Mouse (Mus musculus): ENCODE measurements around the gene Slc5a4b. TPM values are rescaled to one million over a fixed set of nuclear protein-coding genes. Genes with fewer than 3 reads are reported as not detected.

Gene Slc5a4b
- polyA plus RNA-seq, 1 experiment from 2014 or later, result 1.7 TPM

DNA sequence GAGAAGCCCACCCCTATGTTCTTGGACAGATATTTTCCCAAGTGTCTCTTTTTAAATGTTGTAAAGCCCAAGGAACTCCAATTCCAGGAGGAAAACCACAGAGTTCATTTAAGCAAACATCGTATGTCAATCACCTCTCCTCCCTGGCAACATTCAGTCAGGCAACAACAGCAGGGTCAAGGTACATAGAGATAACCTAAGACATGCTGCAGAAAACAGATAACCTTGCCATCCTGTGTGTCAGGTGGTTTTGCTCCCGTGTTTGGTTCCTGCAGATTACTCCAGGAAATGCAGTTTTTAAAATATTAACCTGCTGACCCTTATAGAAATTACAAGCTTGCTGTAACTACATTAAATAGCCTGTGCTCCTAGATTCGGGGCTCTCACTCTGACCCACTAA, 89.0 kb downstream of the Slc5a4b start:
- Histone ChIP-seq H3K27ac (ENCODE audit: low read depth, low read length) (peak overlapping the region; percentile 60; the same call in 1 of the 2 replicates), H3K4me1 (replicated peaks; ENCODE audit: control insufficient read depth, insufficient read depth, low read length) (0 out of 2 replicates have a peak, but pooled peaks cover 5% of the 10 kb centered on the region), H3K4me3 (ENCODE audit: low read depth, low read length) (no peak overlapping the region), H3K36me3 (ENCODE audit: control insufficient read depth, insufficient read depth) (no peaks in the 10 kb centered on the region), H3K9me3 (ENCODE audit: control insufficient read depth) (0 out of 2 replicates have a peak, but pooled peaks cover 2% of the 10 kb centered on the region), H3K27me3 (replicated peaks; ENCODE audit: control insufficient read depth, insufficient read depth, low read length) (no peaks in the 10 kb centered on the region), H3K4me2 (replicated peaks; ENCODE audit: low read depth) (no peak overlapping the region), H3K9ac (ENCODE audit: low read depth, low read length) (no peak overlapping the region)
- WGBS, result 12% methylated on average over 3 of the region's 3 CpGs
- peak; percentile 93 for ATAC-seq
- TF ChIP-seq CTCF (IDR thresholded peaks at IDR 0.05; ENCODE audit: low read depth), result no peak

- WGBS, result 89% methylated on average over 3 of the region's 3 CpGs
- no peak for ATAC-seq
- TF ChIP-seq CTCF (IDR thresholded peaks at IDR 0.05; ENCODE audit: low read depth), result no peak
- Histone ChIP-seq H3K4me2 (replicated peaks; ENCODE audit: low read depth) (no peak overlapping the region), H3K27me3 (replicated peaks; ENCODE audit: control insufficient read depth, insufficient read depth, low read length) (no peaks in the 10 kb centered on the region), H3K9me3 (ENCODE audit: control insufficient read depth) (no peaks in the 10 kb centered on the region), H3K4me1 (replicated peaks; ENCODE audit: control insufficient read depth, insufficient read depth, low read length) (no peaks in the 10 kb centered on the region), H3K9ac (ENCODE audit: low read depth, low read length) (no peak overlapping the region), H3K36me3 (ENCODE audit: control insufficient read depth, insufficient read depth) (no peaks in the 10 kb centered on the region), H3K4me3 (ENCODE audit: low read depth, low read length) (no peak overlapping the region), H3K27ac (ENCODE audit: low read depth, low read length) (no peak overlapping the region)
Measured at GRCm38 (mm10) chr10:76016886-76017285, 93.9 kb downstream of the Slc5a4b start.

DNA sequence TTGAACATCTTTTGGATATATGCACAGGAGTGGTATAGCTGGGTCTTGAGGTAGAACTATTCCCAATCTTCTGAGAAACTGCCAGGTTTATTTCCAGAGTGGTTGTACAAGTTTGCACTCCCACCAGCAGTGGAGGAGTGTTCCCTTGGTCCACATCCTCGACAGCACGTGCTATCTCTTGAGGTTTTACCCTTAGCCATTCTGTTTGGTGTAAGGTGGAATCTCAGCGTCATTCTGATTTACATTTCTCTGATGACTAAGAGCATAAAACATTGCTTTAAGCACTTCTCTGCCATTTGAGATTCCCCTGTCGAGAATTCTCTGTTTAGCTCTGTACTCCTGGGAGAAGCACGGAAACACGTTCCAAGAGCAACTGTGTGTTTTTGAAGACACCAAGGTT, 97.8 kb downstream of the Slc5a4b start:
- H3K4me2 ChIP-seq (replicated peaks; ENCODE audit: low read depth), result no peak overlapping the region
- 64% methylated on average over 6 of the region's 6 CpGs for WGBS

DNA sequence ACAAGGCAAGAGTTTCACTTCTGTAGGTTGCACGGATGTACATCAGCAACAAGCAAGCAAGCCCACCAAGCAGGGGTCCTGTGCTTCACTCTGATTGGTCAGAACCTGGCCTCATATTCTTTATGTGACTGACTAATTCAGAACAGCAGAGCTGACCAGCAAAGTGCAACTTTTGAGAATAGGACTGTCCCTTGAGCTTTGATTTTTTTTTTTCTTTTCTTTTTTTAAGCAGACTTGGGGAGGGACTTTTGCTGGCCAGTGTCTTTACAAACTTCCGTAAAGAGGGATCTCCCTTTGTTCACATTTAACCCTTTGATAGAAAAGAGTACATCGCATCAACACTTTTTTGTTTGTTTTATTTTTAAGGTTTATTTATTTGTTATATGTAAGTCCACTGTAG, 100.9 kb downstream of the Slc5a4b start:
- H3K27me3 ChIP-seq (replicated peaks; ENCODE audit: control insufficient read depth, insufficient read depth, low read length), result no peaks in the 10 kb centered on the region
- TF ChIP-seq CTCF (IDR thresholded peaks at IDR 0.05; ENCODE audit: low read depth), result no peak
- H3K27ac ChIP-seq (ENCODE audit: low read depth, low read length), result no peak overlapping the region
- no peaks in the 10 kb centered on the region for H3K36me3 ChIP-seq (ENCODE audit: control insufficient read depth, insufficient read depth)
- no peaks in the 10 kb centered on the region for H3K9me3 ChIP-seq (ENCODE audit: control insufficient read depth)
- no peaks in the 10 kb centered on the region for H3K4me1 ChIP-seq (replicated peaks; ENCODE audit: control insufficient read depth, insufficient read depth, low read length)
- 72% methylated on average over 3 of the region's 3 CpGs for WGBS
- no peak overlapping the region for H3K4me3 ChIP-seq (ENCODE audit: low read depth, low read length)
- H3K4me2 ChIP-seq (replicated peaks; ENCODE audit: low read depth), result no peak overlapping the region
- ATAC-seq, result no peak
- no peak overlapping the region for H3K9ac ChIP-seq (ENCODE audit: low read depth, low read length)

More for the DNA sequence above, 97.8 kb downstream of the Slc5a4b start:
- no peak overlapping the region for H3K9ac ChIP-seq (ENCODE audit: low read depth, low read length)
- ATAC-seq, result no peak
- no peaks in the 10 kb centered on the region for H3K9me3 ChIP-seq (ENCODE audit: control insufficient read depth)
- no peak overlapping the region for H3K27ac ChIP-seq (ENCODE audit: low read depth, low read length)
- H3K27me3 ChIP-seq (replicated peaks; ENCODE audit: control insufficient read depth, insufficient read depth, low read length), result no peaks in the 10 kb centered on the region
- no peak for TF ChIP-seq CTCF (IDR thresholded peaks at IDR 0.05; ENCODE audit: low read depth)
- no peaks in the 10 kb centered on the region for H3K36me3 ChIP-seq (ENCODE audit: control insufficient read depth, insufficient read depth)
- no peaks in the 10 kb centered on the region for H3K4me1 ChIP-seq (replicated peaks; ENCODE audit: control insufficient read depth, insufficient read depth, low read length)
- no peak overlapping the region for H3K4me3 ChIP-seq (ENCODE audit: low read depth, low read length)

Small RNAs within 50 kb of the gene (microRNA-seq; reads per million reads assigned to microRNA genes)
- not detected for gene Mir6409

Other genes starting within 250 kb of the Slc5a4b start
- gene Derl3, start 217.5 kb downstream of the Slc5a4b start, polyA plus RNA-seq (2015; fragmentation: Nextera tagmentation; extraction: Ambion mirVana), result 2.8 and 3.7 TPM in 2 replicates
- gene Smarcb1, start 189.3 kb downstream of the Slc5a4b start, polyA plus RNA-seq (2015; fragmentation: Nextera tagmentation; extraction: Ambion mirVana), result 54.9 and 58.1 TPM in 2 replicates
- 308 and 334 TPM in 2 replicates for gene Chchd10, start 177.8 kb downstream of the Slc5a4b start, polyA plus RNA-seq (2015; fragmentation: Nextera tagmentation; extraction: Ambion mirVana)
- 8.7 and 9.2 TPM in 2 replicates for gene Mmp11, start 174.5 kb downstream of the Slc5a4b start, polyA plus RNA-seq (2015; fragmentation: Nextera tagmentation; extraction: Ambion mirVana)
- not detected in 2 replicates for gene Gm867, start 170.3 kb downstream of the Slc5a4b start, polyA plus RNA-seq (2015; fragmentation: Nextera tagmentation; extraction: Ambion mirVana)
- gene Vpreb3, start 167.9 kb downstream of the Slc5a4b start, polyA plus RNA-seq (2015; fragmentation: Nextera tagmentation; extraction: Ambion mirVana), result 0.43 TPM in 1 of 2 replicates, not detected in the other
- gene Gm5134, start 156.4 kb downstream of the Slc5a4b start, polyA plus RNA-seq (2015; fragmentation: Nextera tagmentation; extraction: Ambion mirVana), result not detected in 2 replicates
- 7.4 and 8.9 TPM in 2 replicates for gene Zfp280b, start 78.3 kb downstream of the Slc5a4b start, polyA plus RNA-seq (2015; fragmentation: Nextera tagmentation; extraction: Ambion mirVana)
- 0.31 and 0.39 TPM in 2 replicates for gene Slc5a4a, start 36.5 kb upstream of the Slc5a4b start, polyA plus RNA-seq (2015; fragmentation: Nextera tagmentation; extraction: Ambion mirVana)
- 23.9 and 25.6 TPM in 2 replicates for gene Prmt2, start 126.9 kb upstream of the Slc5a4b start, polyA plus RNA-seq (2015; fragmentation: Nextera tagmentation; extraction: Ambion mirVana)
- 5.9 and 7.0 TPM in 2 replicates for gene S100b, start 142.9 kb upstream of the Slc5a4b start, polyA plus RNA-seq (2015; fragmentation: Nextera tagmentation; extraction: Ambion mirVana)
- gene Dip2a, start 234.3 kb upstream of the Slc5a4b start, polyA plus RNA-seq (2015; fragmentation: Nextera tagmentation; extraction: Ambion mirVana), result 5.0 and 6.3 TPM in 2 replicates

Measured in intestine, postnatal 0 days (tissue).